Mouse (Mus musculus): ENCODE results near the gene Mfsd10. TPM values are rescaled to one million over a fixed set of nuclear protein-coding genes. Genes with fewer than 3 reads are reported as not detected.
"Not testable (repeated sequence)": the region's sequence is repeated elsewhere in the genome, so short reads cannot be mapped to it uniquely, and the experiment has no call there.

Gene Mfsd10
- polyA plus RNA-seq, 1 experiment, result 62.3 TPM

DNA sequence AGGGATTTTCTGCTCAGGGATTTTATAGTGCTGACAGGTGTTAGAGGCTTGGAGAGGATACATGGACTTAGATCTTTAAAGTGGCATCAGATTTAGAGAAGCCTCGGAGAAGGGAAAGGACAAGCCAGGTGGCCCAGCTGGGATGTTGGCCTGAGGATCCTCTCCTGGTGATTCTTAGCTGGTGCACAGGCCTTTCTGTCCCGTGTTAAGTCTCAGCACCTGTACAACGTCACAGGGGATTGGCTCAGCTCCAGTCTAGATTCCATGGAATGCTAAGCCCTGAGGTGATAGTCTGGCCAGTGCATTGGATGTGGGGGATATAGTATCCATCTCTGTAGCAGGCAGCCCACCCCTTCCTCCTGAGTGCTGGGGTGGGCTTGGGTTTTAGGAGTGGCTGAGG lies 28.8 kb downstream of the Mfsd10 start:
- no peak for TF ChIP-seq POLR2A (IDR thresholded peaks at IDR 0.05; ENCODE audit: low read depth, low read length)
- no peak for TF ChIP-seq CTCF (IDR thresholded peaks at IDR 0.05; ENCODE audit: borderline replicate concordance, insufficient read depth, low read length)
- H3K27ac ChIP-seq (ENCODE audit: insufficient read depth, low read length), result no peak overlapping the region
- H3K4me3 ChIP-seq (ENCODE audit: insufficient read depth, low read length), result no peak overlapping the region
- no peaks in the 10 kb centered on the region; the same call in 1 of the 2 replicates for H3K4me1 ChIP-seq (ENCODE audit: control insufficient read depth, insufficient read depth, low read length)

DNA sequence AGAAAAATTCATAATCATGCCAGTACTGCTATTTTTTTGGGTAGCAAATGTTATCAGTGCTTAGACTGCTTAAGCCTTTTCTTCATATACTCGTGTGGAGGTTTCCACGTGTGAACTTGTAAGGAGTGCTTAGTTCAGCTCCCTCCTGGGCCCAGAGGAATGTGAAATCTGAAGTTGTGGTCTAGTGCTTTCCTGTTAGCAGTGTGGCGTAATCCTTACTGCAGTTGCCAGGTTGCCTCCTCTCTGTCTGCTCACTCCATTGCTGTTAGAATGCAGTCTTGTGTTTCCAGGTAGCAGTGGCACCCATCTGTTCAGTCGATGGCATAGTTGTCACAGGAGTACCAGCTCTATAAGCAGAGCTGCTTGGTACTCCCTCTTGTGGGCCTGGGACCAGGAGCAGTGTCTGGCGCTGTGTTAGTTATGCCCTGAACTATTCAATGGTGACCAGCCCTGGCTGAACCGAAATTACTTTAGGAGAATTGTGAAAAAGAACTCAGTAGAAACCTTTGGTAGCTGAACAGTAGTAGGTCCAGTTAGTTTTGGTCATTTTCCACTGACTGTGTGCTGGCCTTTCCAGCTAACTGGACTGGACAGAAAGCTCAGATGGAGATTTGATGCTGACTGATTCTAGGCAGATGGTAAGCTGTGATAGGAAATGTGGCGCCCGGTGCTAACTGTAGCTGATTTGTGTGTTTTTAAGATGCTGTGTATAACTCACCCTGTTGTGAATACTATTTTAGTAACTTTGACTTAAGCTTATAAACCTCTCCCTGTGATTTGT lies 29.7 kb downstream of the Mfsd10 start:
- TF ChIP-seq CTCF (IDR thresholded peaks at IDR 0.05; ENCODE audit: borderline replicate concordance, insufficient read depth, low read length), result no peak
- no peak for TF ChIP-seq POLR2A (IDR thresholded peaks at IDR 0.05; ENCODE audit: low read depth, low read length)
- Histone ChIP-seq H3K4me1 (ENCODE audit: control insufficient read depth, insufficient read depth, low read length) (no peaks in the 10 kb centered on the region; the same call in 1 of the 2 replicates), H3K4me3 (ENCODE audit: insufficient read depth, low read length) (no peak overlapping the region), H3K27ac (ENCODE audit: insufficient read depth, low read length) (no peak overlapping the region)

DNA sequence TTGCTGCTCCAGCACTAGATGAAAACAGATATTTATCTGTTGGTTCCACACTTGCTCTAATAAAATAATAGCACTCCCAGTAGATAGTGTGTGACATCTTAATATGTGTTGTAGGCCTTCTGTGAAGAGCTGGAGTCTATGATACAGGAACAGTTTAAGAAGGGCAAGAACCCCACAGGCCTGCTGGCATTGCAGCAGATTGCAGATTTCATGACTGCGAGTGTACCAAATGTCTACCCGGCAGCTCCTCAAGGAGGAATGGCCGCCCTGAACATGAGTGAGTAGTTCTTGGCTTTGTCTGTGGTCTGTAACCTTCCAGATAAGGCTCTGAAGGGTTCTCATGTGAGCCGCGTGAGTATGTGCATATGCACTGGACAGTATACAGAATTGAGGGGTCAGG lies 32.4 kb downstream of the Mfsd10 start:
- H3K4me1 ChIP-seq (ENCODE audit: control insufficient read depth, insufficient read depth, low read length), result no peaks in the 10 kb centered on the region; the same call in 1 of the 2 replicates
- TF ChIP-seq CTCF (IDR thresholded peaks at IDR 0.05; ENCODE audit: borderline replicate concordance, insufficient read depth, low read length) (no peak), POLR2A (IDR thresholded peaks at IDR 0.05; ENCODE audit: low read depth, low read length) (no peak)
- H3K4me3 ChIP-seq (ENCODE audit: insufficient read depth, low read length), result no peak overlapping the region
- no peak overlapping the region for H3K27ac ChIP-seq (ENCODE audit: insufficient read depth, low read length)

DNA sequence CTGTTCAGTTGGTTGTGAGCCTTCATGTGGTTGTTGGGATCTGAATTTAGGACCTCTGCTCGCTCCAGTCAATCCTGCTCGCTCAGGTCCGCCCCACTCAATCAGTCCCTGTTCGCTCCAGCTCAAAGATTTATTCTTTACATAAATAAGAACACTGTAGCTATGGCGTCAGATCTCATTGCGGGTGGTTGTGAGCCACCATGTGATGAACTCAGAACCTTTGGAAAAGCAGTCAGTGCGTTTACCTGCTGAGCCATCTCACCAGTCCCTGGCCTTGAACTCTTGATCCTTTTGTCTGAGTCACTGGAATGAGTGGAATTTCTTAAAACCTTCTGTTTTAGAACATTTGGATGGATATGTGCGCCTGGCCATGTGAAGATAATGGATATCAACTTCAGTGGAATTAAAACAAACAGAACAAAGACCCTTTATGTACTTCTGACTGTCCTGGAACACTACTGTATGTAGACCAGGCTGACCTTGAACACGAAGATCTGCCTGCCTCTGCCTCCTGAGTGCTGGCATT lies 43.7 kb downstream of the Mfsd10 start:
- TF ChIP-seq CTCF (IDR thresholded peaks at IDR 0.05; ENCODE audit: borderline replicate concordance, insufficient read depth, low read length) (no peak), POLR2A (IDR thresholded peaks at IDR 0.05; ENCODE audit: low read depth, low read length) (no peak)
- H3K4me3 ChIP-seq (ENCODE audit: insufficient read depth, low read length), result no peak overlapping the region
- no peak overlapping the region for H3K27ac ChIP-seq (ENCODE audit: insufficient read depth, low read length)
- H3K4me1 ChIP-seq (ENCODE audit: control insufficient read depth, insufficient read depth, low read length), result no peaks in the 10 kb centered on the region

DNA sequence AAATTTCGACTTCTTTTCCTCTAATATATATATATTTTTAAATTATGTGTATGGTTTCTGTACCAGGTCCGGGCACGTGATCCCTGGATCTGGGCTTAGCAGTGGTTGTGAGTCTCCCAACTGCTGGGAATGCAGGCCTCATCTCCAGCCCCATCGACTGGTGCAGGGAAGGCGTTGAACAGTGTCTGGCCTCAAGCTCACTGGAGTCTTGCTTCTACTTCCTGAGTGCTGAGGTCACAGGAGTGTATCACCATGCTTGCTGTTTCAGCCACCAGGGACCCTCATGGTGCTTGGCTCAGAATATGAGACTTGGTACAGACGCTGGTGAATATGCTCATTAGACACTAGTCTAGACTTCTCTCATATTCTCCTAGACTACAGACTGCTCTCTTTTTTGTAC lies 44.3 kb downstream of the Mfsd10 start:
- Histone ChIP-seq H3K27ac (ENCODE audit: insufficient read depth, low read length) (no peak overlapping the region), H3K4me1 (ENCODE audit: control insufficient read depth, insufficient read depth, low read length) (no peaks in the 10 kb centered on the region), H3K4me3 (ENCODE audit: insufficient read depth, low read length) (no peak overlapping the region)
- TF ChIP-seq POLR2A (IDR thresholded peaks at IDR 0.05; ENCODE audit: low read depth, low read length), result no peak
- TF ChIP-seq CTCF (IDR thresholded peaks at IDR 0.05; ENCODE audit: borderline replicate concordance, insufficient read depth, low read length), result no peak

DNA sequence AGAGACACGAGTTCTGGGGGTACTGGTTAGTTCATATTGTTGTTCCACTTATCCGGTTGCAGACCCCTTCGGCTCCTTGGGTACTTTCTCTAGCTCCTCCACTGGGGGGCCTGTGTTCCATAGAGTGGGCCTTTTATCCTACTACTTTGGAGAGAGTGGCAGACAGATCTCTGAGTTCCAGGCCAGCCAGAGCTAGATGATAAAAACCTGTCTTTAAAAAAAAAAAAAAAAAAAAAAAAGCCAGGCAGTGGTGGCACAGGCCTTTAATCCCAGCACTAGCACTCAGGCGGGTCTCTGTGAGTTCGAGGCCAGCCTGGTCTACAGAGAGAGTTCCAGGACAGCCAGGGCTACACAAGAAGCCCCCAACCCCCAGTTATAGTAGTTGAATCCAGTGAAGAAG lies 44.8 kb downstream of the Mfsd10 start:
- H3K4me1 ChIP-seq (ENCODE audit: control insufficient read depth, insufficient read depth, low read length); H3K27ac ChIP-seq (ENCODE audit: insufficient read depth, low read length); H3K4me3 ChIP-seq (ENCODE audit: insufficient read depth, low read length): not testable (repeated sequence)

DNA sequence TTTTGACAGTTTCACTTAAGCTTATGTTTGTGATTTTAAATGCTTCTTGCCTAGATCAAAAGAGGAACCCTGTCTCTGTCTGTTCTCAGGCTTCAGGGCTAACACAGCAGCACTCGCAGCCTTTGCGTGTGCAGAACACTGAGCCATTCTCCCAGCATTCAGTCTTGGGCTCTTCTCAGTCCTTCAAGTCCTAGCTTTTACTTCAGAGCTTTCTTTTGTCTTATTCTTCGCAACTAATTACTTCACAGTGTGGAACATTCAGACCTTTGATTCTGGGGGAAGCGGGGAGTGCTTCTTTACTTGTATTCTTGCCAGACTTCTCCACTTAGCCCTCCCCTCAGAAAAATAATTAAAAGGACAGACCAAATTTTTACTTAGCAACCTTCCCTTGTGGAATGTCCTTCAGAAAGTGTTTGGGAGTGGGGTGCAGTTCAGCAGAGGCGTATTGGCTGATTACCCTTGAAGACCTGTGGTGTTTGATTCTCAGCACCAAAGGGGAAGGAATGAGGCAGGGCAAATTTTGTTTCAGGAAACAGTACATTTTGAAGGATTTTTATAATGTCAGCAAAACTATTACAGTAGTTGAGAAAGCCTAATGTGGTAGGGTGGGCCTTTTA lies 45.5 kb downstream of the Mfsd10 start:
- peaks cover 3% of the 10 kb centered on the region; the same call in 1 of the 2 replicates for H3K4me1 ChIP-seq (ENCODE audit: control insufficient read depth, insufficient read depth, low read length)
- TF ChIP-seq POLR2A (IDR thresholded peaks at IDR 0.05; ENCODE audit: low read depth, low read length), result no peak
- TF ChIP-seq CTCF (IDR thresholded peaks at IDR 0.05; ENCODE audit: borderline replicate concordance, insufficient read depth, low read length), result no peak
- H3K27ac ChIP-seq (ENCODE audit: insufficient read depth, low read length), result no peak overlapping the region
- H3K4me3 ChIP-seq (ENCODE audit: insufficient read depth, low read length), result no peak overlapping the region

DNA sequence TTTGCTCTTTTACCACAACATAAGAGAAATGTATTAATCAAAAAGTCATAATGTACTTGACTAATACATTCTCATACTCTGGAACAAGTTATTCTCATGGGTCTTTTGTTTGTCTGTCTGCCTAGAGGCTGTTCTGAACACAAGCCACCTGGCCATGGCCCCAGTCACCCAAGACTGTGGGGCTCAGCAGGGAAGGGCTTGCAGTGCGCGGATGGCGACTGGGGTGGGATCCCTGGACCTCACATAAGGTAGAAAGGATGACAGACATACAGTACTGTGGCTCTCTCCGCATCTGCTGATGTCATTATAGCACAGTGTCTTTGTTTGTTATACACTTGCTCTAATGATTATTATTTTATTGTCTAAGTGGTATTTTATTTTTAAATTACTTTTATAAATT lies 46.3 kb downstream of the Mfsd10 start:
- no peak overlapping the region for H3K4me3 ChIP-seq (ENCODE audit: insufficient read depth, low read length)
- no peak overlapping the region for H3K27ac ChIP-seq (ENCODE audit: insufficient read depth, low read length)
- H3K4me1 ChIP-seq (ENCODE audit: control insufficient read depth, insufficient read depth, low read length), result peaks cover 3% of the 10 kb centered on the region; the same call in 1 of the 2 replicates
- TF ChIP-seq CTCF (IDR thresholded peaks at IDR 0.05; ENCODE audit: borderline replicate concordance, insufficient read depth, low read length) (no peak), POLR2A (IDR thresholded peaks at IDR 0.05; ENCODE audit: low read depth, low read length) (no peak)

DNA sequence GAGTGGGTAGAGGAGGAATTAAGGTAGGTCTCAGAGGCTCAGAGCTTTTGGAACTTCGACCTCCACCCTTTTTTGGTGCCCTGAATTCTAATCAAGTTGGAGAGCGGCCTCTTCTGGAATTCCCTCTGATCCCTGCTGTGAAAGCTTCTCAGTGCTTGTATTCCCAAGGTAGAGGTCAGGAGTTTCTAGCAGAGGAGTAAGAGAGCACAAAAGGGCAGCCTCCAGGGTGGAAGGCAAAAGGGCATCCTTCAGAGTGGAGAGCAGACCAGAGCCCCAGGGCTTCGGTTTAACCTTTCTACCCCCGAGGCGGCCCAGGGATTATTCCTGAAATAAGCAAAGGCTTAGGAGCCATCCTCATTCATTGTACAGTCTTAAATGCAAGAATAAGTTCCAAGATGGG lies 47.0 kb downstream of the Mfsd10 start:
- H3K4me1 ChIP-seq (ENCODE audit: control insufficient read depth, insufficient read depth, low read length), result peaks cover 3% of the 10 kb centered on the region; the same call in 1 of the 2 replicates
- no peak overlapping the region for H3K4me3 ChIP-seq (ENCODE audit: insufficient read depth, low read length)
- TF ChIP-seq POLR2A (IDR thresholded peaks at IDR 0.05; ENCODE audit: low read depth, low read length), result no peak
- TF ChIP-seq CTCF (IDR thresholded peaks at IDR 0.05; ENCODE audit: borderline replicate concordance, insufficient read depth, low read length), result no peak
- H3K27ac ChIP-seq (ENCODE audit: insufficient read depth, low read length), result no peak overlapping the region

DNA sequence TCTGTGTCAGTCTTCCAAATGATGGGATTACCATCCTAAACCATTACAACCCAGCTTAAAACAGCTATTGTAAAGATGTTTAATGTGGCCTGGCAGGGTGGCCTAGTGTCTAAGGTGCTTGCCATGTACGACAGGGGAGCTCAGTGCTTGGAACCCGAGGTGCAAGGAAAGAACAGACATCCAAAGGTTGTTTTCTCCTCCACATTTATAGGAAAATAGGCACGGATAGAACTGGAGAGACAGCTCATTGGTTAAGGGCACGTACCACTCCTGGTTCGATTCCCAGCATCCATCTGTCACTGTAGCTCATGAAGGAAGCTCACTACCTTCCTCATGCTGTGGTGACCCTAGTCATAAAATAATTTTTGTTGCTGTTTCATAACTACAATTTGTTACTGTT lies 49.1 kb downstream of the Mfsd10 start:
- Histone ChIP-seq H3K4me3 (ENCODE audit: insufficient read depth, low read length) (no peak overlapping the region), H3K4me1 (ENCODE audit: control insufficient read depth, insufficient read depth, low read length) (peaks cover 3% of the 10 kb centered on the region; the same call in 1 of the 2 replicates), H3K27ac (ENCODE audit: insufficient read depth, low read length) (no peak overlapping the region)
- TF ChIP-seq POLR2A (IDR thresholded peaks at IDR 0.05; ENCODE audit: low read depth, low read length), result no peak
- TF ChIP-seq CTCF (IDR thresholded peaks at IDR 0.05; ENCODE audit: borderline replicate concordance, insufficient read depth, low read length), result no peak
